Mouse (Mus musculus) neutrophil, adult 65 days (primary cell): ENCODE data around the gene Gar1. TPM values are rescaled to one million over a fixed set of nuclear protein-coding genes. Genes with fewer than 3 reads are reported as not detected.

Experiments
- total RNA-seq: library from RNA; stranded (reverse); gene quantifications from 2 replicates; pipeline ENCODE4 v1.2.4, GENCODE M21; 2023

Gar1 gene
- total RNA-seq: 19.5 and 20.3 TPM in 2 replicates

DNA sequence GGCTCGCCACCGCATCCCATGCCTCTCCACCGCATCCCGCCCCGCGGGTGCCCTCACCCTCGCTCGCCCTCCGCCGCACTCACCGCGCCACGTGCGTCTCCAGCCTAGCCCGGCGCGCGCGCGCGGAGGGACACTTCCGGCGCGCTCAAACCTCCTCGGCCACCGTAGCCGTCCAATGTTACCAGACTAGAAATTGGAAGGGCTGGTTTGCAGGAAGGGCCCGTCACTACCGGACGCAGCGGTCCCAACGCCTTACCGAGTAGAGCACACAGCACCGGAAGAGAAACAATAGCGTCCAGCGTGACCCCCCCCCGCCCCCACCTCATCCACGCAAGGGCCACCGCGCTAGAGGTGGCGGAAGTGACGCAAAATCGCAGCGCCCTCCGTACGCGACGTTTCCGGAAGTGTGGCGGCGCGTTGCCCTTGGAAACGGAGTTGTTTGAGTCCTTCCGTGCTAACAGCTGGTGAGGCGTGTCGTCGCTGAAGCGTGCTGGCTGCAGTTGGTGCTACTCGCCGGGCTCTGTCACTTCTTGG is at the start of gene Gar1:
TSS of gene Gar1 (minus strand) at position 362 of the 534 bp plus-strand sequence.

DNA sequence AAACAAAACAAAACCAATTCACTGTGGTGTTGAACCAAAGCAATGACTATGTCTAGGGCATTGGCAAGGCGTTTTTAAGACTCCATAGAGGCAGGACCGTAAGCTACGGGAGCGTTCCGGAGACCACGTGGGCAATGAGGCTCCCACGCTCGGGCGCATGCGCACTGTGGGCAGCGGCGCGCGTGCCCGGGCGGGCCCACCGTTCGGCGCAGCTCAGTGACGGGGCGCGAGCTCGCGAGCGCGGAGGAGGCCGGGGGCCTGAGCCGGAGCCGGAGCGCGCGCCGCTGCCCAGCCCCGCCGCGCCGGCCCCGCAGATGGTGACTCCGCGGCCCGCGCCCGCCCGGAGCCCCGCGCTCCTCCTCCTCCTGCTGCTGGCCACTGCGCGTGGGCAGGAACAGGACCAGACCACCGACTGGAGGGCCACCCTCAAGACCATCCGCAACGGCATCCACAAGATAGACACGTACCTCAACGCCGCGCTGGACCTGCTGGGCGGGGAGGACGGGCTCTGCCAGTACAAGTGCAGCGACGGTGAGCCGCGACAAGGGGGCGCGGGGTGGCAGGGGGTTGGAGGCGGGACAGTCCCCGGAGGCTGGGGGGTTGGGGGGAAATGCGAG is 47.3 kb upstream of the Gar1 start, which contains the start of gene Pla2g12a:
TSS of gene Pla2g12a (plus strand) at position 202 of the 617 bp plus-strand sequence.

DNA sequence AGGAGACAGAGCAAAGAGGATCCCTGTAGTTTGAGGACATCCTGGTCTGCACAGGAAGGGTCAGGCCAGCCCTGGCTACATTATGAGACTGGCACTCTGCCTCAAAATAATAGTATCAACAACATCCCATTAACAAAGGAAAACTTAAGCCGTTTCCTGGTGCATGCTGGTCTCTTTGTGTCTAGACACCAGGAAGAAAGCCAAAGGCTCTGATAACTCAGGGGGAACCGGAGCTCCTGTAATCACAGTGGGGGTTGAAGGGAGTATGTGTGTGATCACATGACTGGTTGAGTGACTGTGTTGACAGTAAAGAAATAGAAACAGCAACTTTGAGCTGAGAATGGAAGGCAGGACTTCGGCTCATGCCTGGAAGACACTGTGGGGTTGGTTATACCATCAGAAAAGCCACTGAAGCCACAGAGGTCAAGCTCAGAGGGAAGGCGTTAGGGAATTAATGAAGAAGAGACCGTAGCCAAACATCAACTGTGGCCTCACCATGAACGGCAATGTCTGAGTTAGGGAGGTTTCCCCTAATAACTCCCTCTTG is 4.3 kb upstream of the Gar1 start, which contains the start of gene Cfi:
TSS of gene Cfi (plus strand) at position 497 of the 547 bp plus-strand sequence.

DNA sequence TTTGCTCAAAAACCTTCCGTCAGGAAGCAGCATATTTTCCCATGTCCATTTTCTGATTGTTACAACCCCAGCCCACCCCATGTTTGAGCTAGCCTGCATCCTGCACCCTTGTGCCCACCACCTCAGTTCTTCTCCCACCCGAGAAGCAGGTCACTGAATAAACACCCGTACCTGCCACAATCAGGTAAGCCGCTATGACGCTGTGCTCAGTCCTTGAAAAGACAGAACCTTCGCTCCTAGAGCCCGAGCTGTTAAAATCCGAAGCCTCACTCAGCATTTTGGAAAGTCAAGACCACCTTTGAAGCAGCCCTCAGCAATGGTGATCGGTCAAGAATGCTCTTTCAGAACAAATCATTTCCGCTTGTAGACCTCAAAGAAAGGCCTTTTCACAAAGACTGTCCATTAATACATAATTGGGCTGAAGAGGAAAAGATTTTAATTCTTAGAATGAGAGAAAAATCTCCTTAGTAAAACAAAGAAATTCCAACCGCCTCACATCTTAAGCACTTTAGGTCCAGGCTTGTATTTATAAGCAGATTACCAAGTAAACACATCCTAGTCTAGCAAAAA is 8.9 kb downstream of the Gar1 start, which contains the start of gene Rrh:
TSS of gene Rrh (minus strand) at position 382 of the 570 bp plus-strand sequence.

DNA sequence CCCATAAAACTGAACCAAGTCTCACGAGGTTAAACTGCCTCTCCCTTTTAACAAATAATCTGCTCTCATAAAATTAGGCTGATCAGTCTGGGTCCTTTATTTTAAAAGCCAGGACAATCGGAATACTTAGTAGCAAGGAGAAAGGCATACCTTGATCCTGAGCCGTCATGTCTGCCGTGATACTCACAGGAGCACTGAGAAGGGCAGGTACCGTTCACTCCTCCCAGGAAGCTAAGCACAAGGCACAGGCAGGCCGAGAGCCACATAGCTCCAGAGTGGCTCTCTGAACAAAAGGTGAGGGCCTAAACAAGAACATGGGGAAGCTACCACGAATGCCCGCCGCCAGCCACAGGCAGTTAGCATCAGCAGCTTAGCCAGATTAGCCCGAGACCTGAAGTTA is 27.4 kb downstream of the Gar1 start, which contains the start of gene Lrit3:
TSS of gene Lrit3 (minus strand) at position 266 of the 400 bp plus-strand sequence.

Other genes starting within 250 kb of the Gar1 start
- gene Egf, start 76.1 kb downstream of the Gar1 start, total RNA-seq: 0.27 and 1.5 TPM in 2 replicates
- not detected in 2 replicates for gene Lrit3, start 27.4 kb downstream of the Gar1 start, total RNA-seq
- gene Rrh, start 8.8 kb downstream of the Gar1 start, total RNA-seq: 0.25 and 0.34 TPM in 2 replicates
- not detected in 2 replicates for gene Cfi, start 4.5 kb upstream of the Gar1 start, total RNA-seq
- gene Pla2g12a, start 47.2 kb upstream of the Gar1 start, total RNA-seq: 2.8 and 3.7 TPM in 2 replicates
- gene Casp6, start 70.0 kb upstream of the Gar1 start, total RNA-seq: 10.8 and 11.3 TPM in 2 replicates
- gene Mcub, start 138.8 kb upstream of the Gar1 start, total RNA-seq: 21.3 and 21.9 TPM in 2 replicates
- gene Sec24b, start 230.2 kb upstream of the Gar1 start, total RNA-seq: 64.8 and 99.7 TPM in 2 replicates